Mouse (Mus musculus) mature B cell (primary cell): ENCODE data around the gene Nphp1.

Source experiments
- in situ Hi-C: fragments of 300-500 bp; cut with MboI; formaldehyde crosslinking; loops from 2 replicates; pipeline ENCODE4 v1.14.3; 2019

Gene Nphp1

DNA sequence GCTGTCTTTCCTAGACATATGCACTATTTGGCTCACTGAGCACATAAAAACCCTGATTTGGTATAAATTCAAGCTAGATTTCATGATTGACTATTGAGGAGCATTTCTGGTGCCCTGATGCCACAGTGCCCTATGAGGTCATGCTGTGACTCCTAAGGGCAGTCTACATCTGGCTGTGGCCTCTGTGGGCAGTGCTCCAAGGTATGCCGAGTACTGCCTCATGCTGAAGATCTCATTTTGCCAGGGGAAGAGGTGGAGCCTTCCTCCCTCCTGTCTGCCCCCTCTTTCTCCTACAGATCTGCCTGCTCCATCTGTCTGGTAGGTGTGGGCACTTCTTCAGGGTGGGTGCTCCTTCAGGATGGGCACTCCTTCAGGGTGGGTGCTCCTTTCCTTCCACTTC, 39.3 kb downstream of the Nphp1 start:
- in situ Hi-C loops, result no loop called here

GRCm38 (mm10) chr2:127748316-127748715, 40.4 kb downstream of the Nphp1 start:
- in situ Hi-C loops, result no loop called here

- in situ Hi-C loops, result no loop called here
Observed at GRCm38 (mm10) chr2:127742637-127743036, 46.1 kb downstream of the Nphp1 start.

DNA sequence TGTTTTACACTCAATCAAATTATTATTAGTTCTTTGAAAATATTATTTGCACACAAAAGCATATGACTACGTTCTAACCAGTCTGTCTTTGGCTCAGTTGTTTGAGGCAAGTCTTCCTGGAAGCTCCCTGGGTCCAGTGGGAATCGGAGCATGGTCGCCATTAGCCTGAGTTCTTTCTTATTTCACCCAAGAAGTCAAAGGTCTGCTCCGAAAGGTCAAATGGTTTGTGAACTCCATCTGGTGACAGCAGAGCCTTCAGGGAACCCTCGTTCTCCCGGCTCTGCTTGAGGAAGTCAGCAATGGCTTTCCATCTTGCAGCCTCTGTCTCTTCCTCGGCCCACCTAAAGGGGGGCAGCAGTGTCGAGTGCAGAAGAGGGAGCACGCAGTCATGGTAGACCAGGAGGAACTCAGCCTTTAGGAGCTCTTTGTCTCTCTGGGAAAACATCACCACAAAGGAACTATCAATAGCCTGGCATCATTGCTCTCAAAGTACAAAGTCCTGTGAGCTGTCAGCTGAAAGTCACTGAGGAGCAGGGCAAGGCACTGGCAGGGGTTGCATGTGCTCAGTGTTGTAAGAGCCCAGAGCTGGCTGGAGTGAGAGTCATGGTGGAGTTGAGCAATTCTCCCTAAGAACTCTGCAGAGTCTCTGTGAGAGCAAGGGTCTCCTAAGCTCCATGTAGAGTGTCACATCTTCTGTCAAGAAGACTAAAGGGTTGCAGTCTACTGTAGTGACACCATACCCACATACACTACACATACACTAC, 47.8 kb downstream of the Nphp1 start:
- in situ Hi-C loops, result no loop called here

DNA sequence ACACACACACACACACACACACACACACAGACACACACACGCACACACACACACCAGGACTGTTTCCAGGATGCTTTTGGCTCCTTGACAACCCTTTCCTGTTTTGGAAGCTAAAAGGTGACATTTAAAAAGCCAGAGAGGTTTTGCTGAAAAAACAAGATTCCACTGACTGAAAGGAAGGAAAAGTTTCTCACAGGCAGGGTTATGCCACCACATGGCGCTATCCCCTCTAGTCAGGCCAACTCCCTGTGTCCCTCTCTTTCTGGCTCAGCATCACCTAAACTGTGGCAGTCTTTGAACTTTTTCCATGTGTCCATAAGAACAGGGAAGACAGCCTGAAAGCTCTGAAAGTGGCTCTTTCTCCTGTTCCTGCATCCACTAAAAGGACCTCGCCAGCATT, 50.8 kb downstream of the Nphp1 start:
- in situ Hi-C loops, result no loop called here

GRCm38 (mm10) chr2:127736631-127737209, 52.0 kb downstream of the Nphp1 start:
- in situ Hi-C loops, result no loop called here

DNA sequence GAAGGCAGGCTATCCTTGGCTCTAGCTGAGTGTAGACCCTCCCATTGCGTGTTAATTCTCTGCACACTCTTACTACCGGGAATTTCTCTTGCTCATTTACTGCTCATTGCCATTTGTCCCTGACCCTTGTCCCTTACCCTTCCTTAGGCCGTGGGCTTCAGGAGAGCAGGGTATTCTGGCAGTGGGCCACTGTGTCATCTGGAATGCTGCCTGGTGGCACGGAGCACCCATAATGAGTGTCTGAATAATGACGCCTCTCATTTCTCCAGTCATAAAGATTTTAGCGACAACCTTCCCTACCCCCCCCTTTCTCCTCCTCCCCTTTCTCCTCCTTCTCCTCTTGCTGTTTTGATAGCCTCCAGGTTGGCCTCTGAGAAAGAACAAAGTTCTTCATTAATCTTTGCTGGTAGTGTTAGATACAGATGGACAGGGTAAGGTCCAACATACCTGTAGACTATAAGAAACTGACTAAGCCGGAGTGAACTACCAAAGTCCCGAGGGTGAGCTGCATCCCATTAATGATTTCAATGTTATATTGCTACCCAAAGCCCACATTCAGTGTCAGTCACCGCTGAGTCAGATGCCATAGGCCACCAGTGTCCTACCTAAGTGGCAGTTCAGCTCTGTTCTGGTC, 53.1 kb downstream of the Nphp1 start:
- in situ Hi-C loops, result no loop called here

- in situ Hi-C loops, result no loop called here
Observed at GRCm38 (mm10) chr2:127734889-127735288, 53.8 kb downstream of the Nphp1 start.

- in situ Hi-C loops, result no loop called here
Observed at GRCm38 (mm10) chr2:127730301-127730997, 58.2 kb downstream of the Nphp1 start.

- in situ Hi-C loops, result no loop called here
Observed at GRCm38 (mm10) chr2:127729671-127730070, 59.0 kb downstream of the Nphp1 start, which contains the start of gene Mall. Gene Mall (minus strand): TSS chr2:127729932.

GRCm38 (mm10) chr2:127728661-127729450, 59.8 kb downstream of the Nphp1 start:
- in situ Hi-C loops, result no loop called here

DNA sequence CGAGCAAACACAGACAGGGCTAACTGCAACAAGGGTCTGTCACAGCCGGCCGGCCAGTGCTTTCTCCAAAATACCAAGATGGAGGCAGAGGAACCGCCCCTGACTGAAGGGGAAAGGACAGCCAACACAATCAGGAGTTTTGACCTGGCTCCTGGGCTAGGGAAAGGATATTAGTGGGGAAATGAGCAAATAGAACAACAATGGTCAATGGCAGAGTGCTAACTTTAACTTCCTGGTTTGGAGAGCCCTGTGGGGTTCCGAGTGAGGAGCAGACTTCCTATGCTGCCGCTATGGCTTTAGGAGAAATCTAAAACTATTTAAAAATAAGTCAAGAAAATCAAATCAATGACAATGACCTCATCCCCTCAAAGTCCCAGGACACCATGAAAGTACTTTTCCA, 60.6 kb downstream of the Nphp1 start:
- in situ Hi-C loops, result no loop called here

DNA sequence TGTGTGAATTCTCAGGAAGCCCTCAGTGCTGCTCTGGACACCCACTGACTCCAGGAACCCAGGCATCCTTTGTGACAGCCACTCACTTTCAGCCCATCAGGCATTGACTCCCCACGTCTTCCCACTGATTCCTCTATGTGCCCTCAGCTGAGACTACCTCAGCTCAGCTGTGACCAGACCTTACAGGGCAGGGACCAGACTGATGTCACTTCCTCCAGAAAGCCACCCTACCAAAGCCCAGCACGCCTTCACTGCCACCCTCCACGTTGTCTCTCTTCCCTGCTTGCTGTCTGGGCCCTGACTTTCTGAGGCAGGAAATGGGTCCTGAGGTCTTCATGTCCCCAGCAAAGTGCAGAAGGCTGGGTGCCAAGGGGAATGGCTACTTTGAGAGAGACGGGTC, 65.5 kb downstream of the Nphp1 start:
- in situ Hi-C loops, result no loop called here

DNA sequence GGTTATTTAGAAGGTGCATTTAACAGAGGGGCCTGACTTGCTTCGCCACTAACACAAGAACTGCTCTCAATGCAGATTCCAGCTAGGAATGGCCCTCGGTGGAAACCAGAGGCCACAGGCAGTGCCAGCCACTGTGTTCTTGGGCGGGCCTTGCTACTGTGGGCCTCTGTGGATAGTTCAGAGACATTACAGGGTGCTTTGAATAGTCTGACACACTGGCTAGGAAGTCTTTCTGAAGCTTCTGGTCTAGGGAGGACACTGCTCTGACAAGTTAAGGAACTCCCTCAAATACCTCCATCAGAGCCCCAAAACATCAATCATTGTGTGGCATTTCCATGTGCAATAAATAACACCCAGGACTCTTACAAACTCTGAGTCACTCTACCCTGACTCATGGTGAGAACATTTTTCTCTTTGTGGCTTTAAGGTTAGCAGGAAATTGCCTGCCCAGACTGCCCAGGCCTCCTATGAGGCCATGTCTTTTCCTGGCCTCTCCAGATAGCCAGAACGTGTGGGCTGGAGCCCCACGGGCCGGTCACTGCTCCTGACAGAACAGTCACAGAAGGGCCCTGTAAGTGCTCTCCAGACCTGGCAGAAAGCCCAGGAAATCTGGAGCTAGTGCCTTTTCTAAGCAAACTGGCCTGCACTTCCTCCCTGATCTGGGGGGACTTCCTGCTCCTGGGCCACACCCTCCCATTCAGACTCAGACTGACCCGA, 66.4 kb downstream of the Nphp1 start:
- in situ Hi-C loops, result no loop called here

DNA sequence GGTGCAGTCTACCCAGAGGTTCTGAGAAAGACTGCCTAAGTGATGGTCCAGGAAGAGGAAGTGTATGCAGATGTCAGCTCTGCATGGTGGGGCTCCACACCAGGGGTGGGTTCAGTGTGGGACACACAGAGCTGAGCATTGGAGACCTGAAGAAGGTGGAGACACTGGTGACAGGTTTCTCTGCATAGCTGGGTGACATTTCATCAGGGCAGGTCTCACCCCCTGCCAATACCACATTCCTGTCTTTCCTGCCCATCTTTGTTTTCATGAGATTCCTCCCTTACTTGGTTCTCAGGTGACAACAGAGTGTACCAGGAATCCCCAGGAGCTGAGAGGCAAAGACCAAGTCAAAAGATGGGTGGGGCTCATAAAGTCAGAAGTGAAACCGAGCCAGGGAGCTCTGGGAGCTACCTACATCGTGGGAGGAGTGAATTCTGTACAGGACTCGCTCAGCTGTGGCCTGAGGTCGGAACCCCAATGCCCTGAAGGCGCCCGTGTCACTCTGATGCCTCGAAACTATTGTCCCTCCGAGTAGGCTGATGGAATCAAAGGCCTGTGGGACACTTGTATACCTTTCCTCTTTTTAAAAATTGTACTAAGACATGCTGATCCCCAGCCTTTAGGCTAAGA, 69.7 kb downstream of the Nphp1 start:
- in situ Hi-C loops, result no loop called here

DNA sequence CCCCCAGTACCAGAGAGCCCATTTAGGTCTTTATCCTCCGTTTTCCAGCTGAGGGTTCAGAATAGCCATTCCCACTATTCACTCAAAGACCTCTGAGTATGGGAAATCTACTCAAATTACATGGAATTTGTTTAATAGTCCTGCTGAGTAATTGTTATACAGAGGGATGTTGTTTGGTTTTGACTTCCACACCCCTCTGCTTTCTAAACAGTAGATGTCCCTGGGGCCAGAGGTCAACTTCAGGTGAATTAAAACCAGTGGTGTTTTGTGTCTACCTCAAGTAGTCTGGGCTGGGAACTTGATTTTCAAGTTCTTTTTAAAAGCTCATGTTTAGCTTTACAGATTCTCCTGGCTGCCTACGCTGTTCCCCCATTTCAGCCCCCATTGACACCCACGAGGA, 74.0 kb downstream of the Nphp1 start:
- in situ Hi-C loops, result no loop called here

DNA sequence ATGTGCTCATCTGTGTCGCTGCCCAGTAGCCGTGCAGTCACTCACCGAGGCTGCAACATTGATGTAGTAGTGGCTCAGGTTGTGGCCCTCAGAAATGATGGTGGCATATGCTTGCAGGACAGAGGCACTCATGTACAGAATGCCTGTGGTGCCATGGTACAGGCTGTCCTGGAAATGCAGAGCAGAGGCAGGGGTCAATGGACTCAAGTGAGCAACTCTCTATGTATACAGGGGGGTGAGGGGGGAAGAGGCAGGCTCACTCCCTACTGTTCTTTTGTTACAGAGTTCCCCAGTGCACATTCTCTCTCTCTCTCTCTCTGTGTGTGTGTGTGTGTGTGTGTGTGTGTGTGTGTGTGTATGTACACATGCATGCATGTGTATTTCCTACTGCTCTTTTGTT, 79.9 kb downstream of the Nphp1 start:
- in situ Hi-C loops, result no loop called here

DNA sequence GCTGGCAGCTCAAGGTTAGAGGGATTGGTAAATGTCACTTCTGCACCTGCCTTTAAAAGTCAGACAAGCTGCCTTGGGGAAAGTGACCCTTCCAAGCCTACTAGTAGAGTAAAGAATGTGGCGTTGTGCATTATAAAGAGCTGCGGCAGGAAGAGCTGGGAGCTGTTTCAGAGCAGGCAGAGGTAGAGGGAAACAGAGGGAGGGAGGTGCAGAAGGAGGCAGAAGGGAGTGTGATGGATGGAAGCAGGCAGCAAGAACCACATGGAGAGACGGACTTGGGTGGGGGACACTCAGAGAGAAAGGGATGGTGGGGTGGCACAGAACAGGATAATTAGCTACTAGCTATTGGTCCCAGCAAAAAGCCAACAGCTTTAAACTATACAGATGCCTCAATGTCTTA, 80.6 kb downstream of the Nphp1 start:
- in situ Hi-C loops, result no loop called here

GRCm38 (mm10) chr2:127705267-127705666, 83.4 kb downstream of the Nphp1 start:
- in situ Hi-C loops, result no loop called here
